Mouse (Mus musculus): ENCODE data around the gene Syn3.

The Syn3 gene

DNA sequence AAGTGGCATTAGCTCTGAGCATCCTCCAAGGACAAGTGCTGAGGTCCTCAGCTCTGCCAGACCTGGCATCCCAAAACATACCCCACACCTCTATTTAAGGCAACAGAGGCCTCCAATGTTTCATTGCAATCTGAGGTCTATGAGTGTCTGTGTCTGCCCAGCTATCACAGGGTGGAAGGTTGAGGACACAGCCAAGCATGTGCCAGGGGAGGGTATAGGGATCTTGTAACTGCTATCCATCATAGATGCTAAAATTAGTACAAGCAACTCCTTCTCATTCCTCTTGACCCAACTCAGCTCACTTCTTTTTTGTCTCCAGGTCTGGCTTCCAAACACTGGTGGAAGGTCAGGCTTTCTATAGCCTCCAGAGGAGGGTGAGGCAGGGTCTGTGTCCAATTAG is 127.1 kb downstream of the Syn3 start:
- DNase-seq (ENCODE audit: inconsistent age in 2 of 2, low spot score in 1 of 2) = no peak

DNA sequence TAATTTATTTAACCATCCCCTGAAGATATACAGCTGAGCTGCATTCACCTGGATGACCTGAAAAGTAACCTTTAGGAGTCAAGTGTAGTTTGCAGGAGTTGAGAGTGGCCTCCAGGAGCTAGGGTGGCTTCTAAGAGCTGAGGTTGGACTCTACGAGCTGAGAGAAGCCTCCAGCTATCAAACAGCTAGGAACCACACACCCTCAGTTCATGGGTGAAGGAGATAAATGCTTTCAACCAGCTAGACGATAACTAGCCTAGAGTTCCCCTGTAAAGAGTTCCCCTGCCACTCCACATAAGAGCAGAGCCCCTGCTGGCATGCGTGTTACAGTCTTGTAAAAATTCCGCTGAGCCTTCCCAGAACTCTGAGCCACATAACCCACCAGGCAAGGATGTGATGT is 129.3 kb downstream of the Syn3 start:
- no peak for DNase-seq (ENCODE audit: inconsistent age in 2 of 2, low spot score in 1 of 2)

DNA sequence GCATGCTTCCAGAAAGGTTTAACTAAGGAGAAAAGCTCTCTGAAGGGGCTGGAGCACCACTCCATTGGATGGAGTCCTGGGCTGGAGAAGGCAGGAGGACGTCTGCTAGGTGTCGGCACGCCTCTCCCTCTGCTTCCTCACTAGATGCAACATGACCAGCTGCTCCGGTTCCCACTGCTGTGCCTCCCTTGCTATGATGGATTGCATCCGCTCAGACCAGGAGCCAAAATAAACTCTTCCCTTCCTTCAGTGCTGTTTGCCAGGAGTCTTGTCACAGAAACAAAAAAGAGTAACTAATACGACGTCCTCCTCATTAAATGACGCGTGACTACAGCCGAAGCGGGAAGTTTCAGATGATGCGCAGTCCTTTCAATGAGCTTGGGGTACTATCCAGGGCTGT is 129.9 kb downstream of the Syn3 start:
- peak; percentile 59 to 76 for DNase-seq (ENCODE audit: inconsistent age in 2 of 2, low spot score in 1 of 2)

DNA sequence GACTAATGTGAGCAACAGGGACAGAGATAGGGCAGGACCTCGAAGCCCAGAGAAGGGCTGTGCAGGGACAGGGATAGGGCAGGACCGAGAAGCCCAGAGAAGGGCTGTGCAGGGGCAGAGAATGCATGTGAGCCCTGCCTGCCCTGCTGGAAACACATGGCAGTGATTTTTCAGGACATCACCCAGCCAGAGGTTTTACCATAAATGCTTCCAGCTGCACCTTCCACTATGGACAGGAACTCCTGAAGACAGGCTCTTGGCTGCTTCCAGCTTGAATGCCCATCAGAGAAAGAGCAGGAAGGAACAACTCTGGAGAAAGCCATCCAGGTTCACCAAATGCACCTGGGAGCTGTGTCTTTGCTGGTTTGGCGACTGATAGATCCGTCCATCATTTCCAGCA is 131.3 kb downstream of the Syn3 start:
- DNase-seq (ENCODE audit: inconsistent age in 2 of 2, low spot score in 1 of 2) = no peak

DNA sequence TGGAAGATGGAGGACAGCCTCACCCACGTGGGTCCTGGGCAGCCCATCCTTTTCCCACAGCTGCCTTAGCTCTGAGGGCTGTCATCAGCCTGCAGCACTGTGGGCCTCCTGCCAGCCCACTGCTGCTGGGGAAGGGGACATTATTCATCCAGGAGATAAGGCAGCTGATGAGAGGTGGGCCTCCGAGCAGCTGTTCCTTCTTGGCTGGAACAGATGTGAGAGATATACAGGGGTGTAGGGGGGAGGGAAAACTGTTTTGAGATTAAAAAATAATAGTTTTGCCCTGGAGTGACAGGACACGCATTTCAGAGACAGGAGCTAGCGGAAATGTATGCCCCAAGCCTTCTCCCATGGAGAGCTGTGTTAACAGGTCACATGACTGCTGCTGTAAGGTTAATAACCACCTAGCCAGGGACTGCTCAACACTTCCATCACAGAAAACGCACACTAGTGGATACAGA is 133.0 kb downstream of the Syn3 start:
- DNase-seq (ENCODE audit: inconsistent age in 2 of 2, low spot score in 1 of 2) = peak in 1 of 2 experiments; percentile 66

DNA sequence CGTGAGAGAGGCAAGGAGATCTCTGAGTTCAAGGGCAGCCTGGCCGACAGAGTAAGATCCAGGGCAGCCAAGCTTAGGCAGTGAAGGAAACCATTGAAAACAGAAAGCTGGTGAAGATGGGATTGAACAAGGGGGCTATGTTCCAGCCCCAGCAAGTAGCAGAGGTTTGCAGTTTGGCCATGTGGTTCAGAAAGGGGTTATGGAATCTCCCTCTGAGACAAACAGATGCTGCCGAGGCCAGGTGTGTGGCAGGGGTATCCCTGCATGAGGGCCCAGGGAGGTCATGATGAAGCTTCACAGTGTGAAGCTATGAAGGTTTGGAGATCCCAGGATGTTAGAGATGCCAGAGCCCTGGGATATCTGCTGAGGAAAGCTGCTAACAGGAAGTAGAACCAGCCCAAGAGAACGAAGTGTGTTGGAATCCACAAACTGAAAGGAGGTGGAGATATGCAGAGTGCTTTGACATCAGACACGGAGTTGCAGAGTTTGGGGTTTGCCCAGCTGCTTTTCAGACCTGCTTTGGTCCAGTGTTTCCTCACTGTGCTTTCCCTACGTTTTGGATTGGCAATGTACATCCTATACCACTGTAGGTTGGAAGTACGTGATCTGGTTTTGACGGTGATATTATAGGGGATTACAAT is 134.9 kb downstream of the Syn3 start:
- no peak for DNase-seq (ENCODE audit: inconsistent age in 2 of 2, low spot score in 1 of 2)

DNA sequence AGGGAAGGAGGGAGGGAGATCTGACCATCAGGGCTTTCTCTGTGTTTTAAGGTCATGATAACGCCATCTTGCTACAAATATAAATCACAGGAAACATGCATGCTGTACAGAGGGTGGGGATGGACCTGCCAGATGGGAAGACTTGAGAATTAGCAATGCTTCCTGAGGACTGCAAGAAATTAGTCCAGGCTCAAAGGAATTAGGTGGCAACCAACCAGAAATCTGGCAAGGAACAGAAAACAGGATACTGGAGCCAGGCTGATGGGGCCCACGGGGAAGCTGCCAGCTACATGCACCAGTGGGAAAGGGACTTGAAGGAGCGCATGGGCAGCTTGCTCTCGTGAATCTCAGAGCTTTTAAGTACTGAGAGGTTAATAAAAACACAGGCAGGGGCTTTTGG is 139.0 kb downstream of the Syn3 start:
- DNase-seq (ENCODE audit: inconsistent age in 2 of 2, low spot score in 1 of 2) = peak in 1 of 2 experiments; percentile 48

DNA sequence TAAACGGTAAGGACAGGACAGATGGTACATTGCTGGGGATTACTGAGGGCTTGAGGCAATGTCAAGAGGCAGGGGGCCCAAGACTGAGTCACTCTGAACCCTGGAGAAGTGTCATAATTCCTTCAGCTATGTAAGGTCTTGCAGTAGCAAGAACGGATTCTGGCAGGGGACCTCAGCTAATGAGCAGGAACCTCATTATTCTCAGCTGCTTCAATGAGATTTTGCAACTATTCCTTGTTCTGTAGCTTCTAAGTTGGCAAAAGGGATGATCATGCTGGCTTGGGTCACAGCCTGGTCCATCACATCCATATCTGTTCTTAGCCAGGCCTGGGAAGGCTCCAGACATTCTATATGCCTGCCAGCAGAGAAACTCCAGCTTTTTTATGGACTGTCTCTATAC is 139.5 kb downstream of the Syn3 start:
- no peak for DNase-seq (ENCODE audit: inconsistent age in 2 of 2, low spot score in 1 of 2)

DNA sequence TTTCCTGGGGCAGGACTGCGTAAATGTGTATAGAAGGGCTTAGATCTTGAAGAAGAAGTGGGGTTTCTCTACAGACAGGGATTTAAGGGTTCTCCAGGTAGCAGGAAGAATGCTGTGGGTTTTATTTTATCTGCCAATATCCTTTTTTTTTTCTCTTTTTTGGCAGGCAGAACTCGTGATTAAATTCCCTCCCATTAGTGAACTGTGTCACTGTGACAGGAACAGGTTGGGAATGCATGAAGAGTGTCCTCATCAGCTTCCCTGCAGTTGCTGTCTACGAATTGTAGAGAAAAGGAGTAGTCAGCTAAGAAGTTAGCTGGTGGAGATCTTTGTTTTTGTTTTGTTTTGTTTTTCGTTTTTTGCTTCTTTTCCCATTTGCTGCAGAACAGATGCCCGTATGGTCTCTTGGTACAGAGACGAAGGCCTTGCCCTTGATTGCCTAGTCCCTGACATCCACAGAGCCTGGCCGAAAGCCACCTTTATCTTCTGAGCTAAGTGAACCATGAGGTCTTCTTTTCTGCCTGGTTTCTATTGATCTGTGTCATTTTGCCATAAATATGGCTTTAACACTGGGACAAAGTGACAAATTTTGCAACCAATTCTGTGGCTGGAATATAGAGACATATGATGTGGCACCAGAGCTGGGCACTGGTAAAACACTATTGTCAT is 140.3 kb downstream of the Syn3 start:
- peak in 1 of 2 experiments; percentile 80 for DNase-seq (ENCODE audit: inconsistent age in 2 of 2, low spot score in 1 of 2)

DNA sequence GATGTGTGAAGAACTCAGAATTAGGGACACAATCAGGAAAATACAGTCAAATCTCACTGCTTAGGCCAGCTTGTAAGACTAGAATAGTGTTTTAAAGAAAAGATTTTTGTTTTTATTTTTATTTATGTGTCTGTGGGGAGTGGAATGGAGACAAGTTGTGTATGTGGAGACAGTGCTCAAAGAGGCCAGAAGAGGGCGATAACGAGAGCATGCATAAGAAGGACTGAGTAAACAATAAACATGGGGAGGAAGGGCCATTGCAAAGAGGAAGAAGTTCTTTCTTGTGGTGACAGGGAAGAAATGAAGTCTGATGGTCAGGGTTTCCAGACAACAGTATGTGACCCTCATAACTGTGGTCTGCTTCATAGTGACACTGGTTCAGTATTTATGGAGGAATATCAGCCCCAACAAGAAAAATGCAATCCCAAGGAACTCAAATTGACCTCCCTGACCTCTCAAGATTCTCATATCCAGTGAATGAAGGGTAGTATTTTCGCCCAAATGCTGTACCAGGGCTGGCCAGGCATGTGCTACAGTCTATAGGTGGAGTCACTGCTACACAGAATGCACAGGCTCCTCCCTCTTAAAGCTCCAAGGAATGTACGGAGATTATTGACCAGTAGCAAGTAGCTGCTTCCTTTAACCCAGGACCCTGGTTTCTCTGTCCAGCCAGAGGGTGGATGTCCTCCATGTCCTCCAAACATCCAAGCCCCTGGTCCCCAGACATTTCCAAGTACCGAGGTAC is 141.7 kb downstream of the Syn3 start:
- peak in 1 of 2 experiments; percentile 78 for DNase-seq (ENCODE audit: inconsistent age in 2 of 2, low spot score in 1 of 2)

DNA sequence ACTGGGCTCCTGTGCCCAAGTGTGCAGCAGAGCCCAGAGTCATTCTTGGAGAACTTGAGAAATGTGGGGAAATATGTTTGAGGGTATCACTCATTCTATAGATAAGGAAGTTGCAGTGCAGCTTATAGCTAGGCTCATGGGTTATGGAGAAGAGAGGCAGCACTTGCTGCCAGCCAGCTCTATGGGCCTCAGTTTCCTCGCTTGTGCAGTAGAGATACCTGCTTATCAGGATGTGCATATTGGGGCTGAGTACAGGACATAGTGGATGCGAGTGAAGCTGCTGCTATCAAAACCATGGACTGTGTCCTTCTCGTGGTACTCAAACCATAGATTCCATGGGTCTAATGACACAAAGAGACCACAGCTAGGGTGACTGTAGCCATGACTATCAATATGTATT is 146.2 kb downstream of the Syn3 start:
- DNase-seq (ENCODE audit: inconsistent age in 2 of 2, low spot score in 1 of 2) = no peak

DNA sequence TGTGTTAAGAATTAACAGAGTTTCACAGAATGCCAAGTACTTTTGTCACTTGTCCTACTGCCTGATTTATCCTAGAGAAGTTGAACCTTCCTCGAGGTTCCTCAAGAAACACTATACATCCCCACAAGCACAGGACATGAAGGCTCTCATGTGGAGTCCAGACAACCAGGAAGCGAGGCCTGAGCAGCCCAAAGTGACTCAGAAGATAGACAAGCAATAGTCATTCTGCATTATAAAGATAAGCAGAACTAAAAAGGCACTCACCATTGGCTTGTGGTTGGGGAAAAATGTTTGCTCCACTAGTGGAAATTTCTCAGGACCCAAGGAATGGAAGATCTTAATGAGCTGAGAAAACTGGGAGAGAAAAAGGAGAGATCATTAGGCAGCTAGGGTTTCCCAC is 147.4 kb downstream of the Syn3 start:
- no peak for DNase-seq (ENCODE audit: inconsistent age in 2 of 2, low spot score in 1 of 2)

DNA sequence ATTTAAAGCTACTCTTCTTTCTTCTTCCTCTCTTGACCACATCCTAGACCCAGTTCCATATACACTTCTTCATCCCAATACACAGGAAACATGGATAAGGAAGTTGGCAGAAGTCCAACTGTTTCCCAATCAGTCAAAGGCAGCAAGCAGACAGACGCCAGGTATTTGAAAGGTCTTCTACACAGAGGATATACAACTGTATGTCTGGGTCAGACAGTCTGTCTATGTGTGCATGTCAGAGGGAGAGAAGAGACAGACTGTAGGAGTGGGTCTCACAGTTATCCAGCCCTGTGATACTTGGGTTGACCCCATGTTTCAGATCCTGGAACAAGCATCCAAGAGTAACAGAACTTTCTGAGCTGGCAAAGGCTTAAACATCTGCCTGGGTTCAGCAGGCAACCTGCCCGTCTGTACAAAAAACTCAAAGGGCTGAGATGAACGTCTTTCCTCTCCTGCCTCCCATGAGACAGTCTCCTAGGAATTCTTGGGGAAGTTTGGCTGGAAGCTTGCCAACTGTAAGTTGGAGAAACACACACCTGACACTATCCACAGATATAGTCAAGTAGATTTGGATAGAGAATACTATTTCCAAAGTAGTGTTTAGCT is 152.4 kb downstream of the Syn3 start:
- peak in 1 of 2 experiments; percentile 71 for DNase-seq (ENCODE audit: inconsistent age in 2 of 2, low spot score in 1 of 2)

DNA sequence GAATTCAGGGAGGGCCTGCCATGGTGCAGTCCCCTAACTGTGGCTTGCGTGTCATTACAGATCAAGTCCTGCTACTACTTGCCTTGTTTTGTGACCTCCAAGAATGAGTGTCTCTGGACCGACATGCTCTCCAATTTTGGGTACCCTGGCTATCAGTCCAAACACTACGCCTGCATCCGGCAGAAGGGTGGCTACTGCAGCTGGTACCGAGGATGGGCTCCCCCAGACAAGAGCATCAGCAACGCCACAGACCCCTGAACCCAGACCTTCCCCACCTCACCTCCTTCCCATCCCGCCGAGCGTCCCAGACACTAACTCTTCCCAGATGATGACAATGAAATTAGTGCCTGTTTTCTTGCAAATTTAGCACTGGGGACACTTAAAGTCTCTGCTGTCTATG is 153.1 kb downstream of the Syn3 start:
- DNase-seq (ENCODE audit: inconsistent age in 2 of 2, low spot score in 1 of 2) = peak in 1 of 2 experiments; percentile 52

DNA sequence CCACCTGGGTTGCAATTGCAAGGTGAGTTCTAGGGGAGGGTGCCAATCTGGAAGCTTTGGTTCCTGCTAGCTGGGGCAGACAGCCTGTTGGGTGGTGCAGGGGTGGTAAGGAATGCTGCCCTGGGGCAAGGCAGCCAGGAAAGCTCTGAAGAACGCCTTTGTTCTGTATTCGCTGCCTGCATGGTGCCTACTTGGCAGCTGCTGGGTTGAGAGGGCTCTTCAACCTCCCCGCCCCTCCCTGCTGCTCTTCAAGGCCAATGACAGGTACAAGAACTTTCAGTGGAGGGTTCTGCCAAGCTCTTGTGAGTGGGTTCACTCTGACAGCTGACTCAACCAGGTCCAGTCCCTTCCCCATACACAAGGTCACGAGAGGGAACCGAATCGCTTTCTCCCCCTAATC is 154.0 kb downstream of the Syn3 start:
- DNase-seq (ENCODE audit: inconsistent age in 2 of 2, low spot score in 1 of 2) = peak; percentile 81 to 83

DNA sequence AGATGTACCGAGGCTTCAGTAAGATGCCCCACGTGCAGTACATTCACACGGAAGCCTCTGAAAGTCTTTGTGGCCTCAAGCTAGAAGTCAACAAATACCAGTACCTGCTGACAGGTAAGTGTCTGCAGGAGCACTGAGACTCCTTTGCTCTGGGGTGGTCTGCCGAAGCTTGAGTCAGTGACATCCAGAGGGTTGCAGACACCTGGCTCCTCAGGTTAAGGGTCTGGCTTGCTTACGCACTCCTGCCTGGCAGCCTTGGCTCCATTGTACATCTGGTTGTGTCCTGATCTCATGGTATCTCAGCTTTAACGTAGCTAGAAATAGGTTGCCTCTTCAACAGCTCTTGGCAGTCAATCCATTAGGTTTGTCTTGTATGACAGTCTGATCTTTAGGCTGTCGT is 154.8 kb downstream of the Syn3 start:
- DNase-seq (ENCODE audit: inconsistent age in 2 of 2, low spot score in 1 of 2) = peak in 1 of 2 experiments; percentile 44

DNA sequence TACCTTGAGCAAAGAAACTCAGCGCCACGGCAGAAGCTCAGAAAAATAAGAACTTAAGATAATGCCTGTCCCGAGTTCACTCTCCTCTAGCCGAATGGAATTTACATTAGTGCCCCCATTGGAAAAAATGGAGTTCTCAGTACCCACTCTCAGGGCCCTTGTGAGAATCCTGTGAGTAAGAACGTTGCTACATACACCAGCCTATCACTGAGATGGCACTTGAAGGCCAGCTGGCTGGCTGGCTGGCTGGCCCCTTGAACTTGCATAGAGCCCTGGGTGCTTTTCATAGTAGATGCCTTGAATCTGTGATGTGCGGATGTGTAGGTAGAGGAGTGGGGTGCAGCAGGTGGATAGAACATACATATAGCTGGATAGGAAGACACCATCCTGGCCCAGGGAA is 155.3 kb downstream of the Syn3 start:
- DNase-seq (ENCODE audit: inconsistent age in 2 of 2, low spot score in 1 of 2) = peak; percentile 39 to 78

DNA sequence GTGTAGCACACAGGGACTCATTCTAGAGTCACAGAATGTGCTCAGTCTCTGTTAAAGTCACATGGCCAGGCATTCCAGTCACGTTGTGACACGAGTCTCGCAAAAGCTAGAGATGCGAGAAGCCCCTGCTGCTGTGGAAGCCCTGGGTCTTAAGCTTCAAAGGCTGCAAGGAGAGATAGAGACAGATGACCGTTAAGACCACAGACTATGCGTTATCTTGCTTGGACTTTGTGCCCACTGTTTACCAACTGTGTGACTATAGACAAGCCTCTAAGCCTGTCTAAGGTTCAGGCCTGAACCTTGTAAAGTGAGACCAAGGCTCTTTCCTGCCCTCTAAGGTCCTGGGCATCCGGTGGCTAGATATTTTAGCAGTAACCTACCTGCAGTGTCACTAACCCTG is 156.0 kb downstream of the Syn3 start:
- peak in 1 of 2 experiments; percentile 60 for DNase-seq (ENCODE audit: inconsistent age in 2 of 2, low spot score in 1 of 2)

DNA sequence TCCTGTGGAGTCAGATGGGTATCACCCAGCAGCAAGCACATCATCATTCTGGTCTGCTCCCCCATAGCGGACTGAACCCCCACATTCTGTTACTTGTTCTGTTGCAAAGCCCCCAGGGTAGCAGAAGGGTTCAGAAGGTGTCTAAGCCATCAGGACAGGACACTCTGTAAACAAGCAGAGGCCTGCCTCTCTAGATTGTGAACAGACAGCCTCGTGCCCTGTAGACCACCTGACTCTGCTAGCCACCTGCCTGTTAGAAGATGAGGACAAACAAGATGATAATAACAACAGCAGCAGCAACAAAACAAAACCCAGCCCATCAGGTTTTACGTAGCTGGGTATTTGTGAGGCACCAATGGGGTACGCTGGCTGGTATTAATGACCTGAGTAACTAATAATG is 156.5 kb downstream of the Syn3 start:
- DNase-seq (ENCODE audit: inconsistent age in 2 of 2, low spot score in 1 of 2) = peak in 1 of 2 experiments; percentile 52

DNA sequence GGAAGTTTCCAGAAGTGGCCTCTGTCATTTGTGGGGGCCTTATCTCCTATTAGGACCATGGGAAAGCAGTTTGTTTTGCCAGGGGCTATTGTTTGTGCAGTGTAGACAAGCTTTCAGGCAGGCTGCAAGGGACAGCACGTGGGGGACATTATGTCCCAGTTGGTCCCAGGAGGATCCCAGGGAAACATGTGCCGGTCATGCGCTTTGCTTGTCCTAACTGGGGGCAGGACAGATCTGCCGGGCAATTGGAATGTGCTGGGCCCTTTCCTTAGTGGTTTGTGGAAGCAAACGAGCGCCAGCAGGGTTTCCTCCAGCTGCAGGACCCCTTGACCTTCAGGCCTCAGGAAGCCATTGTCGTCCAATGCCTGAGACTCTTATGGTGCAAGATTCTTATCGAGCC is 157.1 kb downstream of the Syn3 start:
- peak; percentile 75 to 87 for DNase-seq (ENCODE audit: inconsistent age in 2 of 2, low spot score in 1 of 2)

DNA sequence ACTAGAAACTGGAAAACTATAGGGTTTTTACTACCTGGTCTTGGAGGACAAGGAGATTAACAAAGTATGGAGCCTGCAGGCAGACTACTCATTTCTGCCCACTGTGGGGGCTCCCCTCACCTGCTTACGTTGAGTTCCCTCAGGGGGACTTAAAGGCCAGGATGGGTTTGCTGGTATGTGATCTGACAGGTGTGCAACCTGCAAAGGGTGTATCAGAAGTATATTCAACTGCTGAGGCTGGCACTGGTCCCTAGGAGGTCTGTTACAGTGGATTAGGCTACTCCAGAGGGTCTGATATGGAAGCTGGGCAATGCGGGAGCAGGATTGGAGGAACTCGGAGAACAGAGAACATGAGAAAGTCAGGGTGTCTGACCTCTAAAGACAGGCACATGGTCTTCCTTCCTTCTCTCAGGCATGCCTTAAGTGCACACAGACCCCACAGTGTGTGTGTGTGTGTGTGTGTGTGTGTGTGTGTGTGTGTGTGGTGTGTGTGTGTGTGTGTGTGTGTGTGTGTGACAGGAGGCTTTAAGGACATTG is 157.6 kb downstream of the Syn3 start:
- peak; percentile 32 to 70 for DNase-seq (ENCODE audit: inconsistent age in 2 of 2, low spot score in 1 of 2)

Data from adrenal gland, adult (tissue).